Mouse (Mus musculus) ZHBTc4 (cell line): Measurements from ENCODE around the gene Mob3a.

Experiments used
- DNase-seq: peaks from one replicate; pipeline ENCODE4 v3.0.0-alpha.2; 2011; ENCODE audit warnings: low read depth, low spot score

The Mob3a gene

DNA sequence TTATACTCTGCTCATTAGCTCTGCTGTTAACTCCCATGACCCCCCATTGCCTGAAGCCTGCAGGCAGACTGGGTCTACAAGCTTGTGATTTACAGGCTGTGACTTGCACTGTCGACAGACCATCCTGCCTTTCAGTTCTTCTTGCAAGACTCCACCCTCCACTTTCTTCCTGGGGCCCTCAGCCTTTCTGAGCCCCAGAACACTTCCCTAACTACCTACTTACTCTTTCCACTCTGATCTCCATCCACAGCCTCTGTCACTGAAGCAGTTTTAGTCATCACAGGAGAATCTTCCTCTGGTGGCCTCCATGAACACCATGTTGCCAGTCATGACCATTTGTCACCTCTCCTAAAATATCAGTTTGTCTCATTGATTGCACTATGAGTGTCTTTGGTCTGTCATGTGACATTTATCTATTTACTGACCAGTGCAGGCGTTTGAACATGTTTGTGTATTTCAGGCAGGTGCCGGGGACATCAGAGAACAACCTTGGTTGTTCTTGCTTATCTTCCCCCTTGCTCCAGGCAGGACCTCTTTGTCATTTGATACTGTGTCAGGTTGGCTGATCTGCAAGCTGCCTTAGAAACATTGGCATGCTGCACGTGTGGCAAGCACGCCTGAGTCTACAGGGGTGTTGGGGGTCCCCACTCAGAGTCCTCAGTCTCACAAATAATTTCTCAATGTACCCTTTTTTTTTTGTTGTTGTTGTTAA, 38.1 kb downstream of the Mob3a start:
- no peak for DNase-seq

DNA sequence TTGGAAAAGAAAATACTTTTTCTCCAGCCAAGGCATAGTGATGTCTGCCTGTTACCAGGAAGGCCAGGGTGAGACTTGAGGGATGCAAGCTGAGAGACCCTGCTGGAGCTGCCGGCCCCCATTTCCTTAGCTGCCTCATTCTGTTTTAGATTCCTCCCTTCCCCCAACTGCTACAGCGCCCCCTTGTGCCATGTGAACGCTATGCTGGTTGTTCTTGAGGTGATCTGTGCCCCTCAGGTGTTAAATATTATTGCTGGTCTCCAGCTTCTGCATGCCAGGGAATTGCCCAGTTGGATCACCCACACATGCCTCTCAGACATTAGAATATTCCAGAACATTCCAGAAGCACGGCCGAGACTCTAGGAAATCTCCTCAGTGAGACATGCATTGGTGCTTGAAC, 40.6 kb downstream of the Mob3a start:
- peak; percentile 87 for DNase-seq

DNA sequence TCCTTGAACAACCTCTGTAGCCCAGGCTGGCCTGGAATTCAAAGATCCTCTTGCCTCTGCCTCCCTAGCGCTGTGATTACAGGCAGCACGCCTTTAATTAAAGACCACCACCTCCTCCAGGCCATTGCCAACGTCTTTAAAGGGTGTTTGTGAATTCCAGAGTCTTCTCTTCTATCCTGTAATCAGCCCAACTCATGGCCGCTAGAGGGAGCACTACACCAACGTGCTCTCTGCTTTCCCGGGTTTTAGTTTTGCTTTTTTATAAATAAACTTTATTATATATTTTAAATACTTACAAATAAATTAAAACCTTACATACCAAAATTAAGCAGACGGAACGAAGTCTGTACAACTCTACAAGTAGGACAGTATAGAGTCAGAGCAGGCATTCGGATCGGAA, 42.6 kb downstream of the Mob3a start:
- peak; percentile 72 for DNase-seq

DNA sequence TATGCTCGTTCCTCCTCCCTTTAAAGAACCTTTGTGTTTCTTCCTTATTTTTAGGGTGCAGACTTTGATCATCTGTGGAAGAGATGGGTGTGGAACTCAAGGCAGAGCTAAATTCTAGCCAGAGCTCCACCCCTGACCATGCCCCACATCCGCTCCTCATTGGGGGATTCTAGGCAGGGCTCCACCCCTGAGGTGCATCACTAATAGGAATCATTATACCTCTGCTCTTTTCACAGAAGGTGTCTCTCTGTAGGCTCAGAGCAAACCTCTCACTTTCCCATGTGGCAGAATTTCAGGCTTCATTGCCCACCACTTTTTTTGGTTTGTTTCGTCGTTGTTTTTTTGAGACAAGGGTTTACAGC, 43.0 kb downstream of the Mob3a start:
- no peak for DNase-seq

DNA sequence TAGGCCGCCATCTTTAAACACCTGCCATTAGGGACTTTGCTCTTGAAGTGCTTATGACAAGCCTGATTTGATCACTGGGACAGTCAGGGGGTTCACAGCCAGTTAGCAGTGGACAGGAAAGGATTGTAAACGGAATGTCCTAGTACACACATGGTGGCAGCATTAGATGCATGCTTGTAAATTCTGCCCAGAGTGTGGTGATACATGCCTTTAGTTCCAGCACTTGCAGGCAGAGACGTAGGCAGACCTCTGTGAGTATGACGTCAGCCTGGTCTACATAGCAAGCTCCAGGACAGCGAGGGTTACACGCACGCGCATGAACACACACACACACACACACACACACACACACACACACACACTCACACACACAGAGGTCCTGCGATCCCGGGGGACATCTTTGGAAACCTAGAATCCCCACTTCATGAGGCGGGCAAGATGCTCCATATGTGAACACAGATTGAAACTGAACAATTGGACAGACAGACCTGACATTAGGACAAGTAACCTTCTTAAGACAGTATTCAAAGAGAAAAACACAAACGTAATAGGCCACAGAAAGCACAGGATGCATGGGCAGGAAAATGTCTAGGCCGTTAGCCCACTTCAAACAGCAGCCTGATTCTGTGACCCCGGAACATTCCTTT, 43.5 kb downstream of the Mob3a start:
- no peak for DNase-seq

DNA sequence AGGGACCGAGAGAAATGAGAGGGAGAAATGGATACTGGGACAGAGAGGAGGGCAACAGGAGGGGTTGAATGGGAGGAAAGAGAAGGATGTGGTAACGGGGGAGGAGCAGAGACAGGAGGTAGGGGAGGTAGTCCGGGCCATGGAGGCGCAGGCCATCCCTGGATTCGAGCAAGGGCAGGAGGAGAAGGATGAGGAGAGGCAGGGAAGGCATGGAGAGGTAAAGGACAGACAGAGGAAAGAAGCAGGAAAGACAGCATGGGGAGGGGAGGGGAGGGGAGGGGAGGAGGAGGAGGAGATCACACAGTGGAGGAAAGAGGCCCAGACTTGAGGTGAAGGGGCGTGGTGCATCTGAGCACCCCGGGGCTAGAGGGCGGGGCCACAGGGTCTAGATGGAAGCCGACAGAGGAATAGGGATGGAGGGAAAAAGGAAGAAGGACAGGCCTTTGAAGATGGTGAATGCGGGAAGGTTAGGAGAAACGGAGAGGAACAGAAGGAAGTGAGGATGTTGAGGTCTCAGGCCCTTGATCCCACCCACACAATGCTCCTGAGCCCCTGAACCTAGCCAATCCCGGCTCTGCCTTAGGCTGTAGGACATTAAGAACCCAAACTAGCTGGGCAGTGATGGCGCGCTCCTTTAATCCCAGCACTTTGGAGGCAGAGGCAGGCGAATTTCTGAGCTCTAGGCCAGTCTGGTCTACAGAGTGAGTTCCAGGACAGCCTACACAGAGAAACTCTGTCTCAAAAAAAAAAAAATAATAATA, 44.7 kb downstream of the Mob3a start, which contains the start of gene Btbd2:
Gene Btbd2, minus strand, starts transcription at position 209 of the 761 bp plus-strand sequence.
- DNase-seq: peak; percentile 75

DNA sequence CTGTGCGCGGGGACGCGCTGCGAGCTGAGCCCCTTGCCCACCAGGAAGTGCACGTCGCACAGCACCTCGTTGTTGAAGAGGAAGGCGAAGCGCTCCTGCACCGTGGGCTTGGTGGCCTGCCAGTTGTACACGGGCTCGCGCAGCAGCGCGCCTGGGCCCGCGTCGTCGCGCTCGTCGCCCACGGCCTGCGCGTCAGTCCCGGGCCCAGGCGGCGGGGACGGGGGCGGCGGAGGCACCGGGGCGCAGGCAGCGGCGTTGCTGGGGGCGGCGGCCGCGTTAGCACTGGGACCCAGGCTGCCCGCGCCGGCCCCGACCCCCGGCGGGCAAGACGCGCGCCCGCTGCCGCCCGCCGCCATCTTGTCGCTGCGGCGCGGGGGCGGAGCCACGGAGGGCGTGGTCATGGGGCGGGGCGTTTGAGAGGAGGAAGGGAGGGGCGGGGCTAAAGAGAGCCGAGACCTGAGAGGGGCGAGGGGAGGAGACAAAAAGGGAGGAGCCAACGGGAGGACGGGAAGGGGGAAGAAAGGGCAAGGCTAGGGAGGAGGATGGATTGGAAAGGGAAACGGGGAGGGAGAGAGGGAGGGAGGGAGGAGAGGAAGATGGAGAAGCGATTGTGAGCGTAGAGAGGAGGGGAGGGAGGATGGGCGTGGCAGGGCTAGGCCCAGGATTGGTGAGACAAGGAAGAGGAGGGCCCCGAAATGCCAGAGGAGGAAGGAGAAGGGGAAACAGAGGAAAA, 45.5 kb downstream of the Mob3a start:
- DNase-seq: peak; percentile 98

DNA sequence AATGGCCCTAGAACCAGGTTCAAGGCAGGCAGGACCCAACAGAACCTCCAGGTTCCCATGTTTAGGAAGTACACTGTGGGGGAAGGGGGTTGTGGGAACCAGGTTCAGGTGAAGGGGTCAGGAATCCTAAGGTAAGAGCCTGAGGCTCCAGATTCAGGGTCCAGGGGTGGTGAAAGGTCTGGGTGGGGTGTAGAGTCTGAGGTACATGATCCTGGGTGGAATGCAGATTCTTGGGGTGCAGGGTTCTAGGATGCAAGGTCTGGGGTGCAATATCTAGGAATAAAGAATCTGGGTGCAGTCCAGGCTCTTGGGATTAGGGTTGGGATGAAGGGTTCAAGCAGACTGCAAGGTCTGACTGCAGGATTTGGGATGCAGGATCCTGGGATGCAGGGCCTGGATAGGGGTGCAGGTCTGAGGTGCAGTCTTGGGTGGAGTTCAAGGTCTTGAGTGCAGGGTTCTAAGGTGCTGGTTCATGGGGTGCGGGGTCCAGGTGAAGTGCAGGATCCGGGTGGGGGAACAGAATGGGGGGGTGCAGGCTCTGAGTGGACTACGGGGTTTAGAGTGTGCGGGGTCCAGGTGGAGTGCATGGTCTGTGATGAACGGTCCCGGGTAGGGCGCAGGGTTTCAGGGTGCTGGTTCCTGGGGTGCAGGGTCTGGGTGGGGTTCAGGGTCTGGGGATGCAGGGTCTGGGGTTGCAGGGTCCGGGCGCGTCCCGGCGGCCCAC, 46.2 kb downstream of the Mob3a start:
- no peak for DNase-seq

DNA sequence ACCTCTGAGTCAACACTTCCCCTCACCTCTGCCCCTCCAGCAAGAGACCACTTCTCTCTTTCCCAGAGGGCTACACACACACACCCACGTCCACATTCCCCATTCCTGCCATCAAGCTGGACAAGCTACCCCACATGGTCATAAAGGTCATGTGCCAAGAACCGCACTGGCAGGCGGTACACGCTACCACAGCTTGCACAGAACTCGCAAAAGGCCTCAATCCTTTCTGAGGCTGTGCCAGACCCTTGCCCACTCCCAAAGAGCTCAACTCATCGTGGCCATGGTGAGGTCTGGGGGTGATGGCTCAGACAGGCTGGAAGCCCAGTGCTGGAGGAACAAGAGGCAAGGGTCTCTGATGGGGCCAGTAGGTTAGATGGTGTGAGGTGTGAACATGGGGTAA, 46.9 kb downstream of the Mob3a start:
- DNase-seq: no peak

DNA sequence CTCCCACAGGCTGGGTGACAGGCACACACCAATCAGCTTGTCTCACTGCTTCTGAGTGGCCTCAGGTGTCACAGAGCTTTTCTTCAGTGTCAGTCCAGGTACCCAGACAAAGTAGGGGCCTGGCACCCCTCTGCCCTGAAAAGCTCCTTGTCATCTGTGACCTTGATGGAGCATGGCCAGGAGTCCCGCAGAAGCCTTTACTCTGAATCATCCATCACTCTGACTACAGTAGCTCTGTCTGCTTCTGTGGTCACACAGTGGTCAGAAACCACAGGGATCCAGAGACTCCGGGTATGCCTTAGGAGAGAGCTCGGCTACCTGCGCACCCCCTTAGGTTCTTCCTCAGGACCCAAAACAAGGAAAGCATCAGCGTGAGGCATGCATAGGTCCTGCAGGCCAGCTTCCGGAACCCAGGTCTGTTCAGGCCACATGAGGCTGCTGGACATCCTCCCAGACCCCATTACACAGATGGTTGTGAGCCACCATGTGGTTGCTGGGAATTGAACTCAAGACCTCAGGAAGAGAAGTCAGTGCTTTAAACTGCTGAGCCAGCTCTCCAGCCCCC, 48.5 kb downstream of the Mob3a start:
- DNase-seq: no peak

DNA sequence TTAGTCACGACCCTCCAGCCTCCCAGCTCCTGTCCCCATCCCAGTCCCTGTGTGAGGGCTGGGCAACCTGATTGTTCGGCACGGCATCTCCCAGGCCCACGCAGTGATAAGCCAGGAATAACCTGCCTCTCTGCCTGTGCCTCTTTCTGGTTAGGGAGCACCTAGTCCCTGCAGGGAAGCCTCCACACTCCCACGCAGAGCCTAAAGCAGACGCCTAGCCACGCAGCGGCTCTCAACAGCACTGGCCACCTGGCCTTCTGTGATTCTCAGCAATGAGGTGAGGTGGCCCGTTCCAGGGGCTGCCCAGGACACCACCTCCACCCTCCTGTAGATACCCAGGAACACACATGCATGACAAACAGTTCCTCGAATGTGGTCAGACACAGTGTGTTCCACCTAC, 51.4 kb downstream of the Mob3a start:
- DNase-seq: no peak

DNA sequence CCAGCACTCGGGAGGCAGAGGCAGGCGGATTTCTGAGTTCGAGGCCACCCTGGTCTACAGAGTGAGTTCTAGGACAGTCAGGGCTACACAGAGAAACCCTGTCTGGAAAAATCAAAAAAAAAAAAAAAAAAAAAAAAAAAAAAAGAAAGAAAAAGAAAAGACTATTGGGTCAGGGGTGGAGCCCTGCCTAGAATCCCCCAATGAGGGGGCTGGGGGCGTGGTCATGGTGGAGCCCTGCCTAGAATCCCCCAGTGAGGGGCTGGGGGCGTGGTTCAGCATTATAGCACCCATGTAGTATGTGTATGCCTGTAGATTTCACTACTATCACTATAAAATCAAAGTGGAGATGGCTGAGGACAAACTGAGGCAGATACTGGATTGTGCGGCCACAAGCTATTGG, 51.9 kb downstream of the Mob3a start:
- peak; percentile 58 for DNase-seq

DNA sequence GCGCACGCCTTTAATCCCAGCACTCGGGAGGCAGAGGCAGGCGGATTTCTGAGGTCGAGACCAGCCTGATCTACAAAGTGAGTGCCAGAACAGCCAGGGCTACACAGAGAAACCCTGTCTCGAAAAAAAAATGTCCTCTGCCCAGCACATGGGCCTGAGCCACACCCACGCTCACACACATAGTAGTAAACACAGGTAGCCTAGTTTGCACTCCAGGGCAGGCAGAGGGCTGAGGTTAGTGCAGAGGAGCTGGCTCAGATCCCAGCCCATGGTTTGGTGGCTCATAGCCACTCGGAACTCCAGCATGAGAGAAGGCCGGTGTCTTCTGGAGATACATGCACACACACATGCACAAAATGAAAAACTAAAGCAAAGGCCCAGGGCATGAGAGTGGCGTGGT, 54.8 kb downstream of the Mob3a start:
- DNase-seq: no peak

DNA sequence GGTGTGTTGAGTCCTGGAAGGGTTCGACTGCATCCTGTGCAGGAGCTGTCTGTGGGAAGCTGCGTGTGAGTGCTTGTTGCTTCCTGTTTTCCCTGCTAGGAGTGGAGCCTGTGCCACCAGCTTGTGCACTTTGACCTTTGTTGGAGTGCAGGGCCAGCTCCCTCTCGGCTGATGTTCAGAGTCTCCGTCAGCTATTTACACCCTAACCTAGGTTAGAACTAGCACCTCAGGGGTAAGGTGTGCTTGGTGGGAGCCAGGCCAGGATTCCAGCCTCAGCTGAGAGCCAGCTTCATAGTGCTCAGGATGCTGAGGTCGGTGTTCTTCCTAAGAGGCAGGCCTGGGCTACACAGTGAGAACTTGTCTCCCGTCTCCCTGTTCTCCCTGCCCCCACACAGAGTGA, 66.4 kb downstream of the Mob3a start:
- no peak for DNase-seq
